Mouse (Mus musculus) lung, postnatal 0 days (tissue): ENCODE data around the gene Cux1.
A peak's percentile ranks its signal among the peaks of the same experiment; 100 is the strongest.

ENCODE experiments used
- CTCF ChIP-seq: IDR thresholded peaks from 2 replicates; pipeline ENCODE4 v1.5.1; 2016; ENCODE audit warnings: antibody characterized with exemption, mild to moderate bottlenecking
- EP300 ChIP-seq: IDR thresholded peaks from 2 replicates; pipeline ENCODE4 v1.6.1; 2016; ENCODE audit warnings: antibody characterized with exemption, mild to moderate bottlenecking, control low read depth

DNA sequence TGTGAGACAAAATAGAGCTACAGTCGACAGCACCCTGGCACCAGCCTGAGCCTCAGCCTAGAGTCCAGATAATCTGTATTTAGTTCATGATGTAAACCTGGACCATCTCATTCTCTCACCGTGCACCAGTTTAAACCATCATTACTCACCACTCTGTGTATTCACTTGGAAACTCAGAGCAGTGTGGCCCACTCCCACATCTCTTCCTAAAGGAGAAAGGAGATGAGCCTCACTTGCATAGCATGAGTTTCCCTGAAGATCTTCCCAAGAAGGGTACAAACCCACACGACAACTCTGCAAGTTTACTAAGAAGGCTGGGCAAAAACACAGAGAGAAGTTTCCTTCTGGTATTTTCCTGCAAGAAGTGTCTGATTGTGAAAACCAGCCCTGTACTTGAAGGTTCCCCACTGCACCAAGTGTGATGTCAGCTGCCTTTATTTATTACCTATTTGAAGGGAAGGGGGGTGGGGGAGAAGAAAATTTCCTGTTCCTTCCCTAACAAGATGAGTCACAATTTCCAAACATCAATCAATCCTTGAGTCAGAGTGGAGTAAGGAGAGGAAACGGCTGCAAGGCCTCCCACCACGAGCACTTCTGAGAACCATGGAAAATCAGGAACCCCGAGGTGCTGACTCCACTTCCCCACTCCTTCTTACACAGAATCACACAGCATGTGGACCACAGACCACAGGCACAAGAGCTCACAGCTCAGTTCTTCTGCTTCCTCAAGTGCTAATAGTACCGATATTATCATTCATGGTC lies 109.0 kb downstream of the Cux1 start:
- TF ChIP-seq EP300 (peak; percentile 97), CTCF (no peak)
